Mouse (Mus musculus) left cerebral cortex, postnatal 4 days (tissue): ENCODE results near the gene Pbrm1. TPM values are rescaled to one million over a fixed set of nuclear protein-coding genes. Genes with fewer than 3 reads are reported as not detected.

Source experiments
- DNase-seq: peaks from one replicate; pipeline ENCODE4 v3.0.0-alpha.2; 2022
- intact Hi-C: fragments of 180-260 bp; cut with DNase I; formaldehyde crosslinking; loops from one replicate; pipeline ENCODE4 v1.15.1; 2025
- total RNA-seq, 2 experiments: library from RNA; stranded (reverse); gene quantifications; 2 replicates each; pipeline ENCODE4 v1.2.3; 2021

Pbrm1 gene
- total RNA-seq, 2 experiments from 2014 or later: 107 to 110 TPM

DNA sequence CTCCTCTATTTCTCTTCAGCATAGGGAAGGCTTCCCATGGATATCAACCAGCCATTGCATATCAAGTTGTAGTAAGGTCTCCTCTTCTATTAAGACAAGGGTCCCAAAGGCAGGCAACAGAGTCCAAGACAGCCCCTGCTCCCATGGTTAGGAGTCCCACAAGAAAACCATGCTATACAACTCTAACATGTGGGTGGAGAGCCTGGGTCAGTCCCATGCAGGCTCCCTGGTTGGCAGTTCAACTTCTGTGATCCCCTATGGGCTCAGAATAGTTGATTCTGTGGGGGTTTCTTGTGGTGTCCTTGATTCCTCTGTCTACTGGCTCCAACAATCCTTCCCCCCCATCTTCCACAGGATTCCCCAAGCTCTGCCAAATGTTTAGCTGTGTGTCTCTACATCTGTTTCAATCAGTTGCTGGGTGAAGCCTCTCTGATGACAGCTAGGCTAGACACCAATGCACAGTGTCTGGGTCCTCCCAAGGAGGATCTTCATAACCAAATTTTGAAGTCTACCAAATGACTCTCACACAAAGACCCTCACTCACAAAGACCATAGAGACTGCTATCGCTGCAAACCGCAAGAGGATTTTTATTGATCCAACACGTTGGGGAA is 59.8 kb downstream of the Pbrm1 start:
- DNase-seq: no peak
- intact Hi-C loops: no loop called here

DNA sequence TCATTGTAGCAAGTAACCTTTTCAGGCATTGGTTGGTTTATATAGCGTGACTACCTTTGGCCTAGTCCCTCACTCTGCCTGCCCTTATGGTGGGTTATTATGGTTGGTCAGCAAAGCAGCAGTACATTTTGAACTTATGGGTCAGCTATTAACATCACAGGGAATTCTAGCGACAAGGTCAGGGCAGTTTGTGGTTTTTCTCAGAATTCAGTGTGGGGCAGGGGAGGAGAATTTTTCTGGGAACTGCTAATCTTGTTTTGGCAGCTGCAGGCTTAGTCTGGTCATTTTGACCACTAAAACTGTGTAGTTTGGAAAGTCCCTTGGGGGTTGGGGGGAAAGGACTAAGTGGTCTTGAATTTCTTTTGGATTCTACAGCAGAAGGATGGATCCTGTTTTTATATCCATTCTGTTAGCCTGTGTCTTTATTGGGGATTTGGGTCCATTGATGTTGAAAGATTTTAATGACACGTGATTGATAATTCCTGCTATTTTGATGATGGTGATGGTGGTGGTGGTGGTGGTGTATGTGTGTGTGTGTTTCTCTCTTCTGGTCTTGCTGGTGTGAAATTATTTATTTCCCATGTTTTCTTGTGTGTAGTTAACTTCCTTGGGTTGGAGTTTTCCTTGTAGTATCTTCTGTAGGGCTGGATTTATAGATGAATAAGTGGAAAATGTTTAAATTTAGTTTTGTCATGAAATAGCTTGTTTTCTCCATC is 60.5 kb downstream of the Pbrm1 start:
- DNase-seq: no peak
- intact Hi-C loops: loop anchor here (10.0 kb wide), 1 partner anchor 45 kb away; no protein-coding TSS in a partner anchor

DNA sequence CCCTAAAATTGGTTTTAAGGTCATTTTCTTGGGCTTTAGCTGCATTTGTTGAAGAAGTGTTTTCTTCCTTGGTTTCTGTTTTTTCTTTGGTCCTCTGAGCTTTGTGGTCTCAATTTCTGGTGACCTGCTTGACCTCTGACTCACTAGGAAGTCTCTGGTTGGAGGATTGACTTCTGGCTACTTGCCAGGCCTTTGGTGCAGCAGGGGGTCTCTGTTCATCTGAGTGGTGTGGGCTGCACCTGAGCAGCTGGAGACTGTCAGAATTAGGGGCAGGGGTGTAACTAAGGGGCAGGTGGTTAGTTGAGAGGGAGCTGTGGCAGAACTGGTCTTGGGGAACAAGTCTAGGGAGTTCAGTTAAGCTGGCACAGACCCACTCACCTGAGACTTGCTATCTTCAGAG is 62.2 kb downstream of the Pbrm1 start:
- DNase-seq: peak; percentile 1
- intact Hi-C loops: loop anchor here (10.0 kb wide), 1 partner anchor 46 kb away; no protein-coding TSS in a partner anchor

DNA sequence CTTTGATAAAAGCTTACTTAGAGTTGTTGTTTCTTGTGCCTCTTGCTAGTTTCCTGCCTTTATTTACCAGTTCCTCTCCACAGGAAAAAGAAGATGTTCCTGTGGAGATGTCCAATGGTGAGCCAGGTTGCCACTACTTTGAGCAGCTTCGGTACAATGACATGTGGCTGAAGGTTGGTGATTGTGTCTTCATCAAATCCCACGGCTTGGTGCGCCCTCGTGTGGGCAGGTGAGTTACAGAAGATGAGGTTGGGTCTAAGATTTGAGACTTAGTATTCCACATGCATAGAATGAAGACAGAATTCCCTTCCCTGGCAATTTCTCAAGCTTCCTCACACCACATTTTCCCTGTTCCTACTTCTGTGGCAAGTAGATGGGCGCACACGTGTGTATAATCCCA is 68.5 kb downstream of the Pbrm1 start:
- intact Hi-C loops: loop anchor here (10.0 kb wide), 1 partner anchor 53 kb away; no protein-coding TSS in a partner anchor
- no peak for DNase-seq

DNA sequence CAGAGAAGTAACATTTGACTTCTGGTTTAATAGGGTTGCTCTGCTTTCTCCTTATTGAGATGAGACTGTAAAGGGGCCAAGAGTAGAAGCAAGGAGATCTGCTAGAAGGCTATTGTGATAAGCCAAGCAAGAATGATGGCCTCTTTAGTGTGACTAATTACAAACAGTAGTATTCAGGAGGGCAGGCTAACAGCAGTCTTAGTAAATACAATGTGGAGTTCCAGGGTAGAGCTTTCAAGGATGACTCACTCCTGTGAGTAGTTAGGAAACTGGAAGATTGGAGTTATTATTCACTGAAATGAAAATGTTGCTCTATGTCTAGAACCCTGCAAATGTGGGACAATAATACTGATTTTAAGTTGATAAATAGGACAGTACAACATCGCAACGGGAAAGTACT is 69.6 kb downstream of the Pbrm1 start:
- DNase-seq: no peak

DNA sequence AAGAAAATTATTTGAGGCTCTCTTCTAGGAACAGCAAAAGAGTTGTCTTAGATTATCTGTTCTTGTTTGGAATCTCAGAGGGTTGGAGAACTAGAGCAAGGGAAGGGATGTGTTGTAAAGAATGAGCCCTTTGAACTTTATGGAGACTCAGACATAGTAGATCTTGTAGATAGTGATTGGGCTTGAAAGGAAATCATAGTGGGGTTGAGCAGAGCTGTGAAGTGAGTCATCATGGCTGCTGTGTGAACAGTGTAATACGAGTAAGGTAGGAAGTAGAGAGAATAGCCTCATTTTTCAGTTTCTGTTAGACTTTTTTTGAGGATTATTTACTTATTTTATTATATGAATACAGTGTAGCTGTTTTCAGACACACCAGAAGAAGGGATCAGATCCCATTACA is 71.0 kb downstream of the Pbrm1 start:
- intact Hi-C loops: loop anchor here (10.0 kb wide), 1 partner anchor 55 kb away; no protein-coding TSS in a partner anchor

More for the DNA sequence above, 69.6 kb downstream of the Pbrm1 start:
- intact Hi-C loops: loop anchor here (10.0 kb wide), 1 partner anchor 54 kb away; no protein-coding TSS in a partner anchor

DNA sequence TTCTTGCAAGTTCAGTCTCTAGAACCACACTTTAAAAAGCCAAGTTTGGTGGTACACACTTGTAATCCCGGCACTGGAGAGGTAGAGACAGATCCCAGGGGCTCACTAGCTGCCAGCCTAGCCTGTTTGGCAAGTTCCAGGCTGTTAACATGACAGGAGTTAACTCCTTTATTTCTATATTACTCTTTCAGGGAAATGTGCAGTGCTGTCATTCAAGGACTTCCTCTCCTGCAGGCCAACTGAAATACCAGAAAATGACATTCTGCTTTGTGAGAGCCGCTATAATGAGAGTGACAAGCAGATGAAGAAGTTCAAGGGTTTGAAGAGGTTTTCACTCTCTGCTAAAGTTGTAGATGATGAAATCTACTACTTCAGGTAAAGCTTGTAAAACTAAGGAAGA is 86.2 kb downstream of the Pbrm1 start:
- DNase-seq: no peak
- intact Hi-C loops: no loop called here

More for the DNA sequence above, 71.0 kb downstream of the Pbrm1 start:
- no peak for DNase-seq

DNA sequence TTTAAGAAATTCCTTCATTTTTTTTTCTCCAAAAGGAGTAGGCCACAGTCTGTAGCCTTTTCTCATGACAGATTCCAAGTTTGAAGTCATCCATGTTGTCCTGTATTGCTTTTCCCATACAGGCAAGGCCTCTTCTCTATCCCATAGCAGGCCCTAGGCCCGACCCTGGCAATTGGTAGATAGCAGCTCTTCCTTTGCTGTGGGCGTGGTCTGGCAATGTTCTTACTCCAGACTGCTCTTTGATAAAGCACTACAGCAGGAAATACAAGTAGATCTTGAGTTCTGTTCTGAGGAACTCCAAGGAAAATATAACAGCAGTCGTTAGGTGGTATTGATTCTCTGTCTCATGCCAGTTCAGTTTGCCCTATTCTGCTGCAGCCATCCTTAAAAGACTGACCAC is 91.7 kb downstream of the Pbrm1 start:
- intact Hi-C loops: no loop called here
- DNase-seq: no peak

DNA sequence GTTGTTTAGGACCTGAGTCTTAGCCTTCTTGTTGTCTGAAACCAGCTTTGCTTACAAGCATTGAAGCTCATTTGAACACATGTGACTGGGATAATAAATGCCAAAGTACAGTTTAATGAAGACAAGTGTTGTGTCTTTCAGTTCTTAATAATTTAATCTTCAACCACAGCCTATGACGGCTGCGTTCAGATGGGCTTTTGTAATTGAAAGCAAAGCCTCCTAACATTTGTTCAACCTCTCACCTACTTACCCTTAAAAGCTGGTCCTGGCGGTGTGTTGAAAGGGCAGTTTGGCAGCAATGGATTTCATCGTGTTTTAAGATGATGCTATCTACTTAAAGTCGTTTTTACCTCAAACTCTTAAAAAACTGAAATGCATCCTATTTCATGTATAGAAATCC is 93.2 kb downstream of the Pbrm1 start:
- intact Hi-C loops: no loop called here

DNA sequence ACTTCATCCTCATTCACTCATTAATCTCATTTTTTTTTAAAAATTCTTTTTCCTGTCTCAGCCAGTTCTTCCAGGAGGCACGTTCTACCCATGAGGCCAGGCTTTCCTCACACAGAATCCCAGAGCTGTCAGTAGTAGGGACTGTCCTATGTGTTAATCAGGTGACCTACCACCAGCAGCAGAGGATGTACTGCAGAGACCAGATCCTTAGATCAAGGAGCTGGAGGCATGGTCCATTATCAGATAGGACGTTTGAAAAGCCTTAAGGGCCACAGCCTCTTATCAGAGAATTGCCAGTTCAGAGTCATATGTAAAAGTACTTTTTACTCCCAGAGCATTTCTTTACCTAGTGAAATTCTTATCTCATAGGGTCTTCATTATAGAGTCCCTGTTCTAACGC is 95.1 kb downstream of the Pbrm1 start:
- no peak for DNase-seq
- intact Hi-C loops: no loop called here

More for the DNA sequence above, 93.2 kb downstream of the Pbrm1 start:
- no peak for DNase-seq

DNA sequence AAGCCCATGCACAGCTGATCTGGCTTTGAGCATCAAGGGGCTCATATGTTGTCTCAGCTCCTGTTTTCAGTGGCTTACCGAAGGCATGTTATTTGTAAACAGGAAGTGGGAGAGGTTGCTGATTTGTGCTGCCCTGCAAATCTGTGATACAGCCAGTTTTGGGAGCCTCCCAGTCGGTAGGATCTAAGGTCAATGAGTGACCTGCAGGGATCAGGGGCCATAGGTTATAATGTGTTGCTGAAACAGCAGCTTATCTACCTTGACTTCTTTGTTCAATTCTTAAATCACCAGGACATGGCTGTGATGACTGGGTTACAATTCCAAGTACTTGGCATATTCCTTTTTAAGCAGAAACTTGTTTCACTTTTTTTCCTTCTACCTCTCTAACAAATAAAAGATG is 96.6 kb downstream of the Pbrm1 start:
- intact Hi-C loops: no loop called here
- DNase-seq: no peak

DNA sequence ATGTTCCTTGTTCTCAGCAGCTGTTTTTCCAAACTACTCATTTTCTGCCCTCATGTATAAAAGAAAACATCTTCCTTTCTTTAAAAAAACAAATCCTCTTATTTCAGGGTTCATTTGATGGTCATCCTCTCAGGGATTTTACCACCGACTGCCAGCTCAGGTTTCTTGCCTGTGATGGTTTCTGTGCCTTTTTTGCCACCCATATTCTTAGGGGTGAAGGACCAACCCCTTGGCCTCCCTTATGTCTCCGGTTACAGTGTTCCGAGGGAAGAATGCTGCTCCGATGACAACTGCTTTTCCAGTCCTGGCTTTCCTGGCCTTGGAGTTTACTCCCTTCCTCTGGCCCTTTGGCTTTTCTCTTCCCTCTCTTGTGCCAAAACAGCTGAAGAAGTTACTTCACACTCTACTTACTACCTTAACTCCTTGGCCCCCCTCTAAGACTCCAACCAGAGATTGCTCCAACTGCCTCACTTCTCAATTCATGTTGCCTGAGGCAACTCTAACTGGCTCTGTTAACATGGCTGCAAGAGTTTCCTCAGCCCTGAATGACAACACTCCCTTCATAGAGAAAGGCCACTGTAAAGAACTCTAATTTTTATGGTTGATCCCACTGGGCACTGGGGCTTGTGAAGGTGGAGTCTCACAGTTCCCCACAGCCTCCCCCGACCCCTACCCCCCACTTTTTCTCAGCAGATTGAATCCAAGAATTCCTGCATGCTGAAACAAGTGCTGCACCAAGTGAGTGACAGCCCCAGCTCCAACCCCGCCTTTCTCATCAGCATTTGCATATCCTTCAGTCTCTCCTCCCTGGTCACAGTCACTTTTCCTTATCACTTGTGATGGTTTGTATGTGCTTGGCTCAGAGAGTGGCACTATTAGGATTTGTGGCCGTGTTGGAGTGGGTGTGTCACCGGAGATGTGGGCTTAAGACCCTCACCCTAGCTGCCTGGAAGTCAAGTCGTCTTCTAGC is 106.5 kb downstream of the Pbrm1 start:
- DNase-seq: no peak
- intact Hi-C loops: no loop called here

DNA sequence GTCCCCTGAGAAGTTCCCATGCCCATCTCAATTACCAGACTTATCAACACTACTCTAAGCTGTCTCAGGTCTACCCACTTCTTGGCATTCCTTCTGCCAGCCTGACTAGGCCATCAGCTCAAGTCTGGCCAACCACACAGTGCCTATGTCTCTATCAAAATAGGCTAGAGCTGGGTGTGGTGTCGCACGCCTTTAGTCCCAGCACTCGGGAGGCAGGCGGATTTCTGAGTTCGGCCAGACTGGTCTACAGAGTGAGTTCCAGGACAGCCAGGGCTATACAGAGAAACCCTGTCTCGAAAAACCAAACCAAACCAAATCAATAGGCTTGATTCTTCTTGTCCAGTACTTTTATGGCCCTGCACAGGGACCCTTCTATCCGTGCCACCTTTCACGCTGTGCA is 107.9 kb downstream of the Pbrm1 start:
- intact Hi-C loops: no loop called here
- no peak for DNase-seq

DNA sequence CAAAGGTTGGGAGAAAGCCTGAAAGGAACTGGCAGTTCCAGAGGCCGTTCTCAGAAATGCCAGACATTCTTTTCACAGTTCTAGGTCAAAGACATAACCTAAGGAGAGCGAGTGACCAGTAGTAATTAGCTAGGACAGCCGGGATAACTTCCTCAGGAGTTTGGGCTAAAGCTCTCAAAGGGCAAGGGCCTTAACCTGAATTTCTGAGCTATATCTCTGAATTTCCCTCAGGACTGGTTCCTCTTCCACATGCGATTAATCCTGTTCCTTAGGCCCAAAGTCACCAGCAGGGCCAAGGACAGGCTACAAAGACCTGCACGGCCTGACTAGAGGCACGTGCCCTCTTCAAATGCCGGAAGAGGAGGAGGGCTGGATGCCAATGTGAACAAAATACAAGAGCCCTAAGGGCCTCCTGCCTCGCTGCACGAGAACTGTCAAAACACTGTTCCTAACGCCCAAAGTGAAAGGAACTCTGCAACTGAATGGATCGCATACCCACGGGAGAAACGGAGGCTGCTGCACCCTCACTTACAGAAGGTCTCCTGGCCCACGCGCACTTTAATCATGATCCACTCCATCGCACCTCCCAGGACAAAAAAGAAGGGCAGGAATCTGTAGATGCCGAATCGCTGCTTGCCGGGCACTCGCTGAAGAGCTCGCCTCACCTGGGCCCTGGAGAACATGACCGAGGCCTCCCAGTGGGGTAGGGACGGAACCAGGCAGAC is 109.3 kb downstream of the Pbrm1 start:
- intact Hi-C loops: no loop called here
- no peak for DNase-seq

DNA sequence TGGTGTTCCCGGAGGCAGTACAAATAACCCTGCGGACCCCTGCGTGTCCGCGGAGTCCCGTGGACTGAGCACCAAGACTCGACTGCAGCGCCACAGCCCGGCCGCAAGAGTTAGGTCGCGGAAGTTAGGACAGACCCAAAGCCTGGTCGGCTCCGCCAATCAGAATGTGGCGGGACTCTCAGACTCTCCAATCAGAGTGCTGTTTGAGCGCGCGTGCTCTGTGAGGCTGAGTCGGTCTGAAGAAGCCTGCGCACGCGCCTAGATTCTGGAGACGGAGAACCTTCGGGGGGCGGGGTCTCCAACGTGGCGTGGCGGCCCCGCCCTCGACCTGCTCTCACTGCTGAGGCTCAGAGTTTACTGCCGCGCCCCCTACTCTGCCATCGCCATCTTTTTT is 109.9 kb downstream of the Pbrm1 start, which contains the start of gene Smim4:
TSS of gene Smim4 (minus strand) at position 131 of the 394 bp plus-strand sequence.
- intact Hi-C loops: no loop called here
- peak; percentile 99 for DNase-seq

DNA sequence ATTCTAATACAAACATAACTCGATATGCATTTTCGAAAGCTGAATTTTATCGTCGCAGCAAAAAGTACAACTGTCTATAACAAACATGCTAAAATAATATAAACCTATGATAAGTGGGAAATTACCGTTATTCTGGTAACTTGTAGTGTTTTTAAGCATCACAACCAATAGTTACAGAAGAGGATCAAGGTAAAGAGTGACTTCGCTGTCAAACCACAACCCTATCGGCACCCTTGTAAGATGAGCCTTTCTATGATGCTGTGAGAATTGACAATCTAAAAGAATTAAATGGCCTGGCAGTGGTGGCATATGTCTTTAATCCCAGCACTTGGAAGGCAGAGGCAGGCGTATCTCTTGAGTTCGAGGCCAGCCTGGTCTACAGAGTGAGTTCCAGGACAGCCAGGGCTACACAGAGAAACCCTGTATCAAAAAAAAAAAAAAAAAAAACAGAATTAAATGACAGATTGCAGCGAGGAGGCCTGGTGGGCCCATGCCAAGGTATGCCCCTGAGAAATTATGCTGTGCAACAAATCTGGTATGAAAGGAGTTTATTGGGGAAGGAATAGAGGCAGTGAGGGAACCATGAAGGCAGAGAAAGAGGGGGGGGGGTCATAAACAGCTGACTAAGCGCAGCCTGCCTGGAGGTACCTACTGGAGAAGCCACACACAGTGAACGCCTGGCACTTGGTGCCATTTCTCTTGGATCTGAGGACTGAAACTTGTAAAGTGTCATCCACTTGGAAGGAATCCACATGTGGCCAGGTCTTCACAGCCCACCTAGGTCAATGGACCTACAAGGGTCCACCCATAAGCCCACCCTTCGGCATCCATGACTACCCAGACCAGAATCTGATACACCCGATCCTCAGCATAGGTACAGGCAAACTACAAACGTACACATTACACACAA is 110.6 kb downstream of the Pbrm1 start:
- intact Hi-C loops: no loop called here
- DNase-seq: no peak

DNA sequence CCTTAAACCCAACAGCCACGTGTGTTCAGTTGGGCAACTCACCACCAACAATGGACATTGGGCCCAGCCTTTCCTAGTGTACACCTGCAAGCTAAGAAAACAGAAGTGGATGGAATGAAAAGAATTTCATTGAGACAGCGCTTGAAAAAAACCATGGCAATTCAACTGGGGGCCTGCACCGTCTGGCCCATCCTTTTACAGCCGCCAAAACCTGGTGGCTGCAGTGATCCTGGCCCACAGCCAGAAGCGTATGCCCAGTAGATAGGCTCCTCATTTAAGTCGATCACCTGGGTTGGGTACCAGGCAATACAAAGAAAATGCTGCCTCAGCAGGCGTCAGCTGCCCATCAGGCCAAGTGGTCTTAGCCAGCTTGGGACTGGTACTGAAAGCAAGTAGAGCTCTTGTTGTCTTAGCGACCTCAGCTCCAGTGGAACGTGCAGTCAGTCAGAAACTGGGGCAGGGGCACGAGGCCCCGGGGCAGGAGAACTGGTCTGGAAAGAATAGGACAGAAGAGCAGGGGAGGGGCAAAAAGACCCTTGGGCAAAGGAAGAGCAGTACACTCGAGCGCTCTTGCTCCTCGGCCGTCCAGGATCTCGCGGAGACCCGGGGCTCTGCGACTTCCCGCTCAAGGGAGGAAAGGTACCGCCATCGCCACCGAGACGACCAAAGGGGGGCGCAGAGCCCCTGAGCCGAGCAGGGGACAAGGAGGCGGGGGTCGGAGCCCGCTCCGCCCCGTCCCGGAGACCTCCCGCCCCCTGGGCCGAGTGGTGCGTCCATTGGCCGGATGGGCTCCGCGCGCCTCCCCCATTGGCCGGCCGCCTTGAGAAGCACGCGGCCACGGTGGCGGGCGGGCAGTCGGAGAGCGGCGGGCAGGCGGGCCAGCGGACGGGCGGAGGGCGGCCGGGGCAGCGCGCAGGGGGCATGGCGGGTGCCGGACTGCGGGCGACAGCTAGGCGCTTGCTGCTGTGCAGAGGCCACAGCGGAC is 111.6 kb downstream of the Pbrm1 start, which contains the start of gene Nt5dc2:
TSS of gene Nt5dc2 (plus strand) at position 818 of the 985 bp plus-strand sequence.
- peak; percentile 97 for DNase-seq
- intact Hi-C loops: no loop called here

DNA sequence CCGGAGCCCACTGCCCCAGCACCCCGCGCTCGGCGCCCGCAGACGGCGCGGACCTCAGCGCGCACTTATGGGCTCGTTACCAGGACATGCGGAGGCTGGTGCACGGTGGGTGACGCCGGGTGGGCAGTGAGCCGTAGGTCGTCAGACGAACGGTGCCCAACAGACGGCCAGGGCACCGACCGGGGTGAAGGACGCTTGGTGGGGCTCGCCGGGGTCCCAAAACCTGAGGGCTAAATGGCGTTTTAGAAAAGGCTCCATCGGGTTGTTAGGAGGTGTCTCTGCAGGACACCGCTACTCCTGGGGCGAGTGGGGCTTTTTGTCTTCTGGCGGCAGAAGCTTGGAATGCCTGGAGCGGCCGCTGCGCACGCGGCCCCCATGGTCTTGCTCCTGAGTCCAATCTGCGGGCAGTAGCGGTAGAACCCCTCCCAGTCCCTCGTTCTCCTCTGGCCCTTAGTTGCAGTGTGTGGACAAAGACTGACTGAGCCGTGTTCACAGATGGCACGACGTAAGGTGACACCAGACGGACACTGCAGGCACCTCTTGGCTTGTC is 112.4 kb downstream of the Pbrm1 start:
- no peak for DNase-seq
- intact Hi-C loops: no loop called here
